Mouse (Mus musculus): ENCODE data around the gene Trpc2. TPM values are rescaled to one million over a fixed set of nuclear protein-coding genes. Genes with fewer than 3 reads are reported as not detected.

The Trpc2 gene
- polyA plus RNA-seq, 1 experiment from 2014 or later, result 0.49 TPM

Other genes with a start within 250 kb of the Trpc2 start
- 12.7 and 15.4 TPM in 2 replicates for gene Inppl1, start 244.9 kb upstream of the Trpc2 start, polyA plus RNA-seq (2015; fragmentation: Nextera tagmentation; extraction: Ambion mirVana)
- 3.3 and 3.5 TPM in 2 replicates for gene Folr2, start 225.9 kb upstream of the Trpc2 start, polyA plus RNA-seq (2015; fragmentation: Nextera tagmentation; extraction: Ambion mirVana)
- gene Anapc15, start 219.4 kb upstream of the Trpc2 start, polyA plus RNA-seq (2015; fragmentation: Nextera tagmentation; extraction: Ambion mirVana), result 83.1 and 93.3 TPM in 2 replicates
- 21.0 and 39.2 TPM in 2 replicates for gene Folr1, start 212.3 kb upstream of the Trpc2 start, polyA plus RNA-seq (2015; fragmentation: Nextera tagmentation; extraction: Ambion mirVana)
- gene Lamtor1, start 177.2 kb upstream of the Trpc2 start, polyA plus RNA-seq (2015; fragmentation: Nextera tagmentation; extraction: Ambion mirVana), result 151 and 156 TPM in 2 replicates
- gene Tomt, start 176.8 kb upstream of the Trpc2 start, polyA plus RNA-seq (2015; fragmentation: Nextera tagmentation; extraction: Ambion mirVana), result 0.40 and 0.48 TPM in 2 replicates
- 10.9 and 12.1 TPM in 2 replicates for gene Lrrc51, start 149.2 kb upstream of the Trpc2 start, polyA plus RNA-seq (2015; fragmentation: Nextera tagmentation; extraction: Ambion mirVana)
- gene Numa1, start 149.0 kb upstream of the Trpc2 start, polyA plus RNA-seq (2015; fragmentation: Nextera tagmentation; extraction: Ambion mirVana), result 50.8 and 53.3 TPM in 2 replicates
- 4.5 and 4.8 TPM in 2 replicates for gene Il18bp, start 64.4 kb upstream of the Trpc2 start, polyA plus RNA-seq (2015; fragmentation: Nextera tagmentation; extraction: Ambion mirVana)
- 31.2 and 32.8 TPM in 2 replicates for gene Rnf121, start 17.6 kb upstream of the Trpc2 start, polyA plus RNA-seq (2015; fragmentation: Nextera tagmentation; extraction: Ambion mirVana)
- 28.0 and 28.8 TPM in 2 replicates for gene Xndc1, start 17.6 kb upstream of the Trpc2 start, polyA plus RNA-seq (2015; fragmentation: Nextera tagmentation; extraction: Ambion mirVana)
- gene Xntrpc, start 17.4 kb upstream of the Trpc2 start, polyA plus RNA-seq (2015; fragmentation: Nextera tagmentation; extraction: Ambion mirVana), result 1.2 and 1.4 TPM in 2 replicates
- gene Art1, start 18.6 kb downstream of the Trpc2 start, polyA plus RNA-seq (2015; fragmentation: Nextera tagmentation; extraction: Ambion mirVana), result 0.22 and 0.26 TPM in 2 replicates
- gene Art5, start 26.4 kb downstream of the Trpc2 start, polyA plus RNA-seq (2015; fragmentation: Nextera tagmentation; extraction: Ambion mirVana), result 0.74 and 0.75 TPM in 2 replicates
- gene Chrna10, start 33.7 kb downstream of the Trpc2 start, polyA plus RNA-seq (2015; fragmentation: Nextera tagmentation; extraction: Ambion mirVana), result not detected in 2 replicates
- 23.4 and 25.0 TPM in 2 replicates for gene Nup98, start 127.1 kb downstream of the Trpc2 start, polyA plus RNA-seq (2015; fragmentation: Nextera tagmentation; extraction: Ambion mirVana)
- gene Pgap2, start 127.1 kb downstream of the Trpc2 start, polyA plus RNA-seq (2015; fragmentation: Nextera tagmentation; extraction: Ambion mirVana), result 48.0 and 53.0 TPM in 2 replicates
- gene Rhog, start 172.9 kb downstream of the Trpc2 start, polyA plus RNA-seq (2015; fragmentation: Nextera tagmentation; extraction: Ambion mirVana), result 19.1 and 21.0 TPM in 2 replicates
- 9.6 and 9.9 TPM in 2 replicates for gene Stim1, start 184.7 kb downstream of the Trpc2 start, polyA plus RNA-seq (2015; fragmentation: Nextera tagmentation; extraction: Ambion mirVana)

All from hindbrain, embryonic 13.5 days (tissue).